Mouse (Mus musculus) lung, postnatal 0 days (tissue): ENCODE measurements around the gene Dlgap4.

Source experiments
- CTCF ChIP-seq: IDR thresholded peaks from 2 replicates; pipeline ENCODE4 v1.5.1; 2016; ENCODE audit warnings: antibody characterized with exemption, mild to moderate bottlenecking
- EP300 ChIP-seq: IDR thresholded peaks from 2 replicates; pipeline ENCODE4 v1.6.1; 2016; ENCODE audit warnings: antibody characterized with exemption, mild to moderate bottlenecking, control low read depth

DNA sequence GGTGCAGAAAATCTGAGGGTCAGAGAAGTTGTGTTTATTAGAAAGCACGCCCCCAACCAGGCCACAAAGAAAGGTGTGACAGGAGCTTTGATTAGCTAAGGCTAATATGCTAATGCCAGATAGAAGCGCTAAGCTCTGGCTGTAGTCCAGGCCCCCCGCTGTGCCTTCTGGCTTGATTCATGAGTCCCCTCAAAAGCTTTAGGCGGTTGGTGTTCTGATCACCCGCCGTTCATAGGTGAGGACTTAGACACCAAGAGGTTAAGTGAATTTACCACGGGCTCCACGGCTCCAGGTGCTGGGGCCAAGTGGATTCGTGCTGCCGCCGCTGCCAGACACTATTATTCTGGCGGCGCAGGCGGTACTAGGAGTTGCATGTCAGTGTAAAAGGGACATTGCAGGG, 75.1 kb downstream of the Dlgap4 start:
- TF ChIP-seq EP300 (no peak), CTCF (no peak)
